Mouse (Mus musculus) T-helper 2 cell (primary cell): ENCODE data around the gene Dennd6a.

Experiments
- in situ Hi-C: fragments of 300-600 bp; cut with MboI, MseI; formaldehyde crosslinking; loops from one replicate; pipeline ENCODE4 v1.15.1; 2025; ENCODE audit warnings: high pct_unique_total_duplicates

Dennd6a gene

DNA sequence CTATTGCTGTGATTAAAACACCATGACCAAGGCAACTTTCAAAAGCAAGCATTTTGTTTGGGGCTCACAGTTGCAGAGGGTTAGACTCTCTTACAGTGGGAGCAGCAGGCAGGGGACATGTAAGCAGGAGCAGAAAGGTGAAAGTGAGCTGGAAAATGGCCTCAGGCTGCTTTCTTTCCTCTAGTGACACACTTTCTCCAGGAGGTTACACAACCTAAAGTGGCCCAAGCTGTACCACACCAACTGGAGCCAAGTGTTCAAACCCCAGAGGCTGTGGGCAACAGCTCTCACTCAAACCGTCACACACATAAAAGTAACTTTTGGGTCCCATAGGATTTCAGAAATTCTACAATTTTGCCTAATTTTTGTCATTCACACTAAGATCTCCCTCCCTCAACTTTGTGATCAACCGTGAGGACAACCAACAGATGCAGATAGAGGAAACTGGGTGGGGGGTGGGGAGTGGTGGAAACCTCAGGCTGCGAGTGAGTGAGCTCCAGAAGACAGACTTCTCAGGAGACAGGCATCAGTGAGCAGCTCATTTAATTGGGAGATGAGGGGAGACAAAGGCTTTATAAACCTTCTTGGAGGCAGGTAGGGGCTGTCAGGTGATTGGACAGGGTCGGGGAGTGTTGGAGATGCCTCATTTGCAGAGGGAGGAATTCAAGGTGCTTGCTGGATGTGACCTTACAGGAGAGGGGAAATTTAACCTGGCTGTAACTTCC, 1.5 kb upstream of the Dennd6a start:
- in situ Hi-C loops = no loop called here

DNA sequence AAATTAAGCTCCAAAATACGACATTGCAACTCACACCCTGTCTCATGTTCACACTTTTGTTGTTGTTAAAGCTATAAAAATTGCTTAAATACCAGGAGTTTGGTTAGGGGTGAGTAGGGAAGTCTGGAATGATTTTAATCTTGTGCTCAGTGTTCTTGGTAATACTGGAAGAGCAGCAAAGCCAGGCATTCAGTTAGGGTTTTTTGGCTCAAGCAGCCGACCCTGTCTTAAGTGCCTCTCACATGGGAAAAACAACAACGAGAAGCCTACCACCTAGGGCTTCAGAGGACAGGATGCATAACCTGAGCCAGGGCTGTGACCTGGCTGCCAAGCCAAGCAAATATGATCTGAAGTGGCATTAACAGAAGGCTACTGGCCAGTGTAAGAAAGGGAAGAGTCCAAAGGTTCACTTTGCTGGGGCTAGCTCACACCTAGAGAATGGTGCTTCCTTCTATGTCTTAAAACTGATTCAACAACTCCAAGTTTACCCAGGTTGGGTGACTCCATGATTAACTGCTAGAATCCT, 2.7 kb downstream of the Dennd6a start:
- in situ Hi-C loops = no loop called here

DNA sequence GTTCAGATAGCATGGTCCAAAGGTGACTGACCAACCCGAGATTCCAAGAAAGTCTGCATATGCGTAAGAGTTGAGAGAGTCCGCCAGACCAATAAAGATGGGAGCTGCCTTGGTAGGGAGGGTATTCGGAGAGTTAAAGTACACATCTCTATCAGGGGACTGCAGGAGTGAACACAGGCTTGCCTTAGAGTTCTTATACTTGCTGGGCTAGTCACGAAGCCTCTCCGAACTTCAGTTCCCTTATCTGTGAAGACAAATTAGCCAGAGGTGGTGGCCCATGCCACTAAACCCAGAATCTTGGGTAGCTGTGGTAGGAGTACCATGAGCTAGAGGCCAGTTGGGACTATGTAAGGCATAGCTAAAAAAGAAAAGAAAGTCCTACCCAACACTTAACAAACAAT, 5.1 kb downstream of the Dennd6a start:
- in situ Hi-C loops = no loop called here

DNA sequence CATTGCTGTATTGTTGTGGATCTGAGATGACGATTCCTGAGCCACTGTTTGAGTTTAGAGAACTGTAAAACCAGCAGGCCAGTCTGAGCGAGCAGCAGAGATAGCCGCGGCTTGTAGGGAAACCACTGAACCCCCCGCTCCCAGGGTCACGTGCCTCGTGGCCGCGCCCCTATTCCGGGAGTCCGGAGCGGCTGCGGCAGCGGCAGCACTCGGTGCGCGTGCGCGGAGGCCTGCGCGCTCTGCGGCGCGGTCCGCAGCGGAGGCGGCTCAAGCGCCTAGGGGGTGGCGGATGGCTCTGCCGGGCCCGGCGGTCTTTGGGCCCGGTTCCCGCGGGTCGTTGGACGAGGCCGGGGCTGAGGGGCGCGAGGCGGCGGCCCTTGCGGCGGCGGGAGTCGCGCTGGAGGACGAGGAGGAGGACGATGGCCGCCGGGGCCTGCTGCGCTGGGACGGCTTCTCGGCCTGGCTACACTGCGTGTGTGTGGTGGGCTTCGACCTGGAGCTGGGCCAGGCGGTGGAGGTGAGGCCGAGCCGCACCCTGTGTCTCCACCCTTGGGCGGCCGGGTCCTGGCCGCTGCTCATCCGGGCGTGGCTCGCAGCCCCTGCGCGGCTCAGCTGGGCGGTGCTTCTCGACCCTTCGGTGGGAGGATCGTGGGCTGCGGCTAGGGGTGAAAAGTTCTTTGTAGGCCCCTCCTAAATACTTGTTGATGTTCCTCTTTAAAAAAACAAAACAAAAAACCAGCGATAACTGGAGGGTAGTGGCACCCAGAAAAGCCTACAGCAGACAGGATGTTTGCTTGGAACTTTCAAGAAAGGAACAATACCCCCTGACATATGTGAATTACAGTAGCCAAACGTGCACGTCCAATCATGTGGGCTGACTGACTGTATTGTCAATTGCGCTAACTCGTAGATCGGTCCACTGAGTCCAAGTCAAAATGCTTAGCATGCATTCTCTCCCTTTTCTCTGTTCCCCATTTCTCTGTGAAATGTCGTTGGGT, 6.0 kb downstream of the Dennd6a start:
- in situ Hi-C loops = loop anchor here (5.0 kb wide), 1 partner anchor 32 kb away; no protein-coding TSS in a partner anchor

DNA sequence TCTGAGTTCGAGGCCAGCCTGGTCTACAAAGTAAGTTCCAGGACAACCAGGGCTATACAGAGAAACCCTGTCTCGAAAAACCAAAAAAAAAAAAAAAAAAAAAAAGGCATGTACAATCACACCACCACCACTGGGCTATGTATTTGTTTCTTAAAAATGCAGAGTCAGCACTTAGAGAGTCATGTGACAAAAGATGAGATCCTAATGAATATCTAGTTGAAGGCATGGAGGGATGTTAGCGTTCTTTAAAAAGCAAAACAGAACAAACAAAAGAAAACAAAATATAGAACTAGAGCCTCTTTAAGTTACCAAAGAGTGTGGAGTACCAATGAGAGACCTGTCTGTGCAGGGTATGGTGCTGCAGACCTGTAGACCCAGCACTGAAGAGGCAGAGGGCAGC, 10.0 kb downstream of the Dennd6a start:
- in situ Hi-C loops = loop anchor here (5.0 kb wide), 1 partner anchor 36 kb away; no protein-coding TSS in a partner anchor

DNA sequence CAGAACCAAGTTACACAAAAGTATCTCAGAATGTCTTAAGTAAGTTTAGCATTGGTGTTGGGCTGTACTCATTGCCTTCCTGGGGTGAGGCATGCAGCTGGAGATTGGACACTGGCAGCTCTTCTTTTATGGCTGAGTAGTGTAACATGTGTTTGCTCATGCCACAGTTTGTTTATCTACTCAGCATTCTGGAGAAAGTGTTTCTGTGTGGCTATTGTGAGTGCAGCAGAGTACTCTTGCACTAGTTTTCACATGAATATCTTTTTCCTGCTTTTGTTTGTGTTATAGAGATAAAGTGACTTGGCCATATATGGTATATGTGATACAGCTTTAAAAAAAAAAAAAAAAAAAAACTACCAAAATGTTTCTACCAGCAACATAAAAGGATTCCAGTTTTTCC, 13.5 kb downstream of the Dennd6a start:
- in situ Hi-C loops = no loop called here

DNA sequence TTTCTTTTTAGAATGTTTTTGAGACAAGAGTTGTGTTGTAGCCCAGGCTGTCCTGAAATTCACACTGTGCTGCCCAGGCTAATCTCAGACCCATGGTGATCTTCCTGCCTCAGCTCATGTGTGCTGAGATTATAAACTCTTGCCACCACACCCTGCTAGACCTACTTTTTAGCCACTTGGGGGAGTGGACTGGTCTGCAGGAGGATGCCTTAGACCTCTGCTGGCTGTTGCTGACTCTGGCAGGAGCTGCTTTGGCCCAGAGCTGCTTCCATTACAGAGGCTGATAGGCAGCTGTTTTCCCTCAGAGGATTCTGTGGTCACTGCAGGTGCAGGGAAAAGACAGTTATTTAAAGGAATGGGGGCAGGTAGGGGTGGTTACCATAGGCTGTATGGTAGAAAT, 17.7 kb downstream of the Dennd6a start:
- in situ Hi-C loops = no loop called here

DNA sequence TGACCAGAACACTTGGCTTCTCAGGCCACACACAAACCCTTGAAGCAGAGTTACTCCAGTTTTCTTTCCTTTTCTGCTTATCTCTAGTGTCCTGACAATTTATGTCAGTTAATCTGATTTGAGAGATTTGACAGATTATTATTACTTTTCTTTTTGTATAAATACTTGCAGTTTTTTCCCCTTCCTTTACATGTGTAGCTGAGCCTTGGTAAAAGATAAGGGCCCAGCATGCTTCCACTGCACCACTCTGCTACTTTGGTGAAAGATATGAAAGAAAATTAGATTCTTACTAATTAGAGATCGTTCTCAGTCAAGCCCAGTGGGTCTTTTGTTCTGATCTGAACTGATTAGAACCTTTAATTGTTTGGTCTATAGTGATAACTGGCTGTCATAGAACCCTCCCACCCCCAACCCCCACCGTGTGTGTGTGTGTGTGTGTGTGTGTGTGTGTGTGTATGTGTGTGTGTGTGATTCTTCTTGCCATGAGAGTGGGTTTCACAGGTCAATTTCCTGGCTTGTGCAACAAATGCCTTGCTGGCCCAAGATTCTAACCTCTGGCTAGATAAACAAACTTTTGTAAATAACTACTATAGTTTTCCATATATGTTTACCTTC, 19.7 kb downstream of the Dennd6a start:
- in situ Hi-C loops = no loop called here

DNA sequence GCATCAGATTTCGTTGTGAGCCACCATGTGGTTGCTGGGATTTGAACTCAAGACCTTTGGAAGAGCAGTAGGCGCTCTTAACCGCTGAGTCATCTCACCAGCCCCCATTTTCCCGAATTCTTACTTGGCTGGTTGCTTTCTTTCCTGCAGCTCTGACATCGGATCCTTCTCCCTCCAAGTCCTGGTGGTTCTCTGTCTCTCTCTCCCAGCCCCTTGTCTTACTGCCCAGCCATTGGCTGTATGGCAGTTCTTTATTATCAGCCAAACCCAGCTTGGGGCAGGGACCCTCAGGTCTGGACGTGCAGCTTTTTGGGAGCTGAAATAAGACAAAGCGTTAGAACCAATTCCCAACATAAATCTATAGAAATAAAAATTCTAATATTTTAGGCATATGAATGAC, 21.5 kb downstream of the Dennd6a start:
- in situ Hi-C loops = no loop called here

DNA sequence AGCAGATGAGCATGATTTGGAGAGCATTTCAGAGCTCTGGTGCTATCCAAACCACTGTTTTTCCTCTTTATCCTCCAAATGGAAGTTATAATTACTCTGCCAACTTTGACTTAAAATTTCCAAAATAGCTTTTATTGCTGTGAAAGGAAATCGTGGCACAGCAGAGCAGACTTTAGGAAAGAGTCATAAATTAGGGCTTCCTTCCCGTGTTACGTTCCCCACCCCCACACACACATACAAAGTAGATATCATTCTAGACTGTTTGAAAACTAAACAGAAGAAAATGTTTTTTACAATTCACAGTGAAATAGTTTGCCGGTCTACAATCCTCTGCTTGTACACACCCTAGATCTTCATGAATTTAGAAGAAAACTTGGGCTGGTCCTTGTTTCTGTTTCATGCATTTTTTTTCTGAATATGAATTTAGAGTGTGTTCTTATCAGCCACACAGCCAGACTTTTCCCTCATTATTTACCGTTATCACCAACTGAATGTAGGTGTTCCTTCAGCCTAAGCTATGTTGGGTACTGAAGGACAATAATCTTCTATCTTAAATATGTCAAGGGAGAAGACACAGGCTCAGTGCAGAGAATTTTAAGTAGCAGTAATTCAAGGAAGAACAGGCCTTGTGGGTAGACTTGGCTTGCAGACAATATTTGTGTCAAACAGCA, 22.2 kb downstream of the Dennd6a start:
- in situ Hi-C loops = no loop called here

DNA sequence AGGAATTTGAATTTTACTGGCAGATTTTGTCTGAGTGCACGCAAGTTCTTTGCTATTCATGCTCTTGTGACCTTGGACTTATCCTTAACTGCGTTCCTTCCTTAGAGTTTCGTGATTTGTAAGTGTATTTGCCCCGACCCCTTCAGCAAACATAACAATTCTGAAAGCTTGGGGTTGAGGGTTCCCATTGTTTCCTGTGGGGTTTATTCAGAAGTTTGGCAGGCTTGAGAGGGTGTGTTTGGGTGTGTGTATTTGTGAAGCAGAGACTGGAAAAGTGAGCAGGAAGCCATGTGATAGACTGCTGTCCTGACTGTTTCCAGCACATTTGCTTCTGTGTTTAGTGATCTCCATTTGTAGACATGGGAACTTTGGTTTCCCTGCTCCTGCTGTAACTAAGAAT, 31.7 kb downstream of the Dennd6a start:
- in situ Hi-C loops = no loop called here

DNA sequence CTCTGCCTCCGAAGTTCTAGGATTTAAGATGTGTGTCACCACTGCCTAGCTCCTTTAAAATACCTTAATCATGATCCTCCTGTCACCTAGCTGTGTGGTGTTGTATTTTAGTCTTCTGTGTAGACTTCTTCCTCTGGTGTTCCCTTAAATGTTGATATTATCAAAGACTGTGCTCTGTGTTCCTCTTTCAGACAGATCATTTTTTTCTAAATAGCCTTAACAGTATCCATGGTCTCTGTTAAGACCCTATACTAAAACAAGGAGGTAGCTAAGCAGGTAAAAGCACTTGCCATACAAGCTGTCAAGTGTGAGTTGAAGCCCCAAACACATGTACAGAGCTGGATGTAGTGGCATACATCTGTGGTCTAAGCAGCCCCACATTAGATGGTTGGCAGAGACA, 36.0 kb downstream of the Dennd6a start:
- in situ Hi-C loops = no loop called here

DNA sequence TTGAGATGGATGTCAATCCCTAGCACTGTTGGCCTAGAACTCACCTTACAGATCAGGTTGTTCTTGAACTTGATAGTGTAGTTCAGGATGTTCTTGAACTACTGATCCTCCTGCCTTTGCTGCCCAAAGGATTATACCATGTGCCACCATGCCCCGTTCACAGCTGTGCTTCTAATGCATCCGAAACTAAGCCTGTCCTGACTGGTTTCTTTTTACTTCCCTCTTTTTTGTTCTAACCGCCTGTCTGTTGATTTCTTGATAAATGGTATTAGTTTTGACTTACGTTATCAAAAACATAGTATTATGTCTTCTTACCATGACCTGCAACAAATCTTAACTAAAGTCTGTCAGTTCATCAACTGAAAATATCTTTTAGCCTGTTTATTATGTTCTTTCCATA, 37.0 kb downstream of the Dennd6a start:
- in situ Hi-C loops = no loop called here

DNA sequence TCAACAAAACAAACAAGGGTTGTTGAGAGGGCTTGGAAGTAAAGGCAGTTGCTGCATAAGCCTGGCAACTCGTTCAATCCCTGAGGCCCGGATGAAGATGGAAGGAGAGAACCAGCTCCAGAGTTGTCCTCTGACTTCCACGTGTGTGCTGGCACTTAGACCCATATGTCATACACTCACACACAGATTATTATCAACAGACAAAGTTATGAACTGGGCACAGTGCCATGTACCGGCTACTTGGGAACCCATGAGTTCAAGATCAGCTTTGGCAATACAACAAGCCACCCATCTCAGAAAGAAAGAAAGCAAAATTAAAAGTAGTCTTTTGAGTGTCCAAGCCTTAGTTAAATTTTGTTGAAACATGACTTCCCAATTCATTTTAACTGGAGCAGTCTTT, 51.6 kb downstream of the Dennd6a start:
- in situ Hi-C loops = loop anchor here (10.0 kb wide), 1 partner anchor 970 kb away; no protein-coding TSS in a partner anchor

DNA sequence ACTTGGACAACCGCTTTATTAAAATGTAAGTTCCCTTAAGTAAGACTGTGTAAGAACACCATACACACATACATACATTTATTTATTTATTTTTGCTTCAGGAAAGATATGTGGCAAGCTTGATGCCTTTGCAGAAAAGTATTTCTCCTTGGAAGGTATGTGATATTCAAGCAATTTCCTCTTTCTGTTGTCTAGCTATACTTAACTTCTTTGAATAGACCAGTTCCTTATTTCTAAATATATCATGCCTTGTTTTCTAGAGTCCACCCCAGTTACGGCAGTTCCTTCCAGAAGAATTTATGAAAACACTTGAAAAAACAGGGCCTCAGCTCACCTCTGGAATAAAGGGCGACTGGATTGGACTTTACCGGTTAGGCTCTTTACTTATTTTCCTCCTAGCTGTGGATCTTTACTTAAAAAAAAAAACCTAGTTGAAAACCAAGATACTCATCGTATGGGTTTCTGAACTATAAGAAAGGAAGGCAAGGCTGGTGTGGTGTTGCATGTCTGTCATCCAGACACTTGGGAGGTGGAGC, 53.0 kb downstream of the Dennd6a start:
- in situ Hi-C loops = loop anchor here (10.0 kb wide), 1 partner anchor 968 kb away; no protein-coding TSS in a partner anchor

DNA sequence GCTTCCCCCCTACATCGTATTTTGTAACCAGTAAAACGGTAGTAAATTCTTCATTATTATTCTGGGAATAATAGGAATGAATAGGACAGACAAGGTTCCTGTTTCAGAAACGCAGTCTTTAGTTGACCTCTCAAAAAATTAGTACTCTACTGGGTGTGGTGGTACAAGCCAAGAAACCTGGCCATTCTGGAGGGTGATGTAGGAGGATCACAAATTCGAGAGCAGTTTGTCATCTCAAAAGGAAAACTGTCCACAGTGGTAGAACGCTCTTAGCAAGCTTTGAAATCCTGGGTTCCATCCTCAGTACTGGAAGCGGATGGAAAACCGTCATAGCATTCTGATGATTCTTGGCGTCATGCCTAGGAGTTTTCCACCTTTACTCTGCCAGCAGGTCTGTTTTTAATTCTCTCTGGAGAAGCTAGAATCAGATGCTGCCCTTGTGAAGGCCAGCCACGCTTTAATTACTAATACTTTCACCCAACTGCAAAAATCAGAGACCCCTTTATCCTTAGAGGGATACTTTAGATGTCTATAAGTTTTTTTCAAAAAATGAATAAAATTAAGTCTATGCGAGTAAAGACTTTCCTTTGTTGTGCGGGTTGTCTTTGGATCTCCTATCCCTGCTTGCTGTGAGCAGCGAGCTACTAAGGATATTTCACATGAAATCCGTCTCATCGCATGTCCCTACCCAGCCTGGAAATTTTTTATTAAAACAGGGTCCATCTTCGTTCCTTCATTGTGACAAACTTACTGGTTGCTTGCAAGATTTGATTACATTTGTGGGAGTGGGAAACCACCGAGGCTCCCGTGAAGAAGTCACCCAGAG, 63.6 kb downstream of the Dennd6a start:
- in situ Hi-C loops = loop anchor here (5.0 to 10.0 kb wide), 2 partner anchors 105 to 142 kb away; partner anchors contain the start of gene Slmap

DNA sequence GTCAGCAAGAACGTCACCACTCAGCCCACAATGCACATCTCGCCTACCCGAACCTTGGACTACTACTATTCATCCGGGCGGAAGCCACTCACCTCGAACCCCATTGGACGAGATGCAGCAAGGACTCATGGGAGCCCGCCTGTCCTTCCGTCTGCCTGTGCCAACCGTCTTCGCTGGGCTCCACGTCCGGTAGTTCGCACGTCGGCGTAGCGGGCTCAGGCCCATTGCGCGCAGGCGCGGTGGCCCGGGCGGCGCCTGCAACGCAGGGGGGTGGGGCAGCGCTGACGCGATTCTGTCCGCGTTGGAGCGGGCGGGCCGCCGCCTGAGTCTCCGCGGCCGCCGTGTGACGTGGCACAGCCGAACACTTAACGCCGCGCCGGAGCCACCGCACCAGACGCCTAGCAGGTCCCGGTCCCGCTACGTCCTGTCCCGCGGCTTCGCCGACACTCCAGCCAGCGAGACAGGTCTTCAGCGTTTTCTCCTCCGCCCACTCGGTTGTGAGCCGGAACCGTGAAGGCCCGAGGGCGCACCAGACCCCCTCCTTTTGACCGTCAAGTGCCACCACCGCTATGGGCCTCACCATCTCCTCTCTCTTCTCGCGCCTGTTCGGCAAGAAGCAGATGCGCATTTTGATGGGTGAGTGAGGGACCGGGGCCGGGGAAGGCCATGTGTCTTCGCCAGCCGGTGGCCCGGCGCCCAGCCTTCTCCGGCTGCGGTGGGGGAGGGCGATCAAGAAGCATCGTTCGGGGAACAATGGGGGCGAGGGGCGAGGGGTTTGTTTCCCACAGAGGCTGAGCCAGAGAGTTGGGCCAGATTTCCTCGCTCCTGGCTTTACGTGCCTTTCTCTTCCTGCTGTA, 64.4 kb downstream of the Dennd6a start, which contains the start of gene Arf4:
Gene Arf4 (plus strand): TSS at position 224 of the 857 bp plus-strand sequence.
- in situ Hi-C loops = loop anchor here (5.0 to 10.0 kb wide), 2 partner anchors 106 to 143 kb away; partner anchors contain the start of gene Slmap

DNA sequence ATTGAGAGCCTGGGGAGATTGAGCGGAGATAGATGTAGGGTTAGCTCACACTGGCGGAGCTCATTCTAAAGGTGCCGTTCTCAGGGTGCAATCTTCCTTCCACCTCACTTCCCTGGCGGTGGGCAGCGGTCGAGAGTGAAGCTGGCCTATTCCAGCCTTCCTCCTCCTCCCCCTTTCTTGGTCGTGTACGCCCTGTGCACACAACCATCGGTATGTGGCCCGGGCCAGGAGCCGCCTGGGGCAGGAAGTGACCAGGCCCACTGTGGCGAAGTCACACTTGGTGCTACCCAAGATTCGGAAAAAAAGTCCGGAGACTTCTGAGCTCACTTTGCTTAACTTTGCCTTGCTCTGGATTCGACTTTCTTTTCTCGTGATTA, 65.0 kb downstream of the Dennd6a start:
- in situ Hi-C loops = loop anchor here (5.0 to 10.0 kb wide), 2 partner anchors 106 to 144 kb away; partner anchors contain the start of gene Slmap

DNA sequence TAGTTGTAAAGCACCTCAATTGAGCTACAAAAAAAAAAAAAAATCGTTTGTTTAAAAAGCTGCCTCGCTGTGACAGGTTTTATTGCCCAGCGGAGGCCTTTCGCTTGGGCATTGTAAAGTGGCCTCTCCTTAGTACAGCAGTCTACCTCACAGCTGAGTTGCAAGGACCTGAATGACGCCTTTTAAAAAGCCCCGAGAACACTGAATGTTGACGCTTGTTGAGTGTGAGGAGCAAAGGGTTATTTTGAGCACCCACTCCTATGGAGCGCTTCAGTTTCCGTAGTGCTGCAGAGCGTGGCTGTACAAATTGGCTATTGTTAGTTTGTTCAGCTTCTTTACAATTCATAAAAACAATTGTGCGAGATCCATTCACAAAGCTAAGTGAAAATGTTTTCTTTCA, 65.6 kb downstream of the Dennd6a start:
- in situ Hi-C loops = loop anchor here (5.0 to 10.0 kb wide), 2 partner anchors 107 to 144 kb away; partner anchors contain the start of gene Slmap
